Mouse (Mus musculus) midbrain, embryonic 10.5 days (tissue): ENCODE measurements around the gene Clpp. TPM values are rescaled to one million over a fixed set of nuclear protein-coding genes. Genes with fewer than 3 reads are reported as not detected.

Source experiments
- DNase-seq: peaks from one replicate; pipeline ENCODE4 v3.0.0-alpha.2; 2017; ENCODE audit warnings: low spot score
- H3K27ac ChIP-seq: fragments of 300-500 bp; sonication (generic); replicated peaks from 2 replicates; pipeline ENCODE4 v1.5.1; 2016; ENCODE audit warnings: mild to moderate bottlenecking
- H3K27me3 ChIP-seq: fragments of 300-500 bp; sonication (generic); 2 replicates; pipeline ENCODE4 v1.6.1; 2016; ENCODE audit warnings: low read depth, mild to moderate bottlenecking; ENCODE audit not compliant: poor library complexity, severe bottlenecking
- H3K36me3 ChIP-seq: fragments of 300-500 bp; sonication (generic); 2 replicates; pipeline ENCODE4 v1.6.1; 2016; ENCODE audit warnings: mild to moderate bottlenecking, moderate library complexity
- H3K4me1 ChIP-seq: fragments of 300-500 bp; sonication (generic); 2 replicates; pipeline ENCODE4 v1.6.1; 2016
- H3K4me3 ChIP-seq: fragments of 300-500 bp; sonication (generic); 2 replicates; pipeline ENCODE4 v1.5.1; 2016; ENCODE audit warnings: mild to moderate bottlenecking, moderate library complexity
- H3K9me3 ChIP-seq: fragments of 300-500 bp; sonication (generic); replicated peaks from 2 replicates; pipeline ENCODE4 v1.6.1; 2016; ENCODE audit warnings: mild to moderate bottlenecking
- WGBS: fragments of 180-500 bp; shearing (Covaris S2); methylation state at CpG from one replicate; pipeline ENCODE4 v1.1.7; 2016; 5-methylcytosine and 5-hydroxymethylcytosine counted together
- polyA plus RNA-seq: library from polyadenylated mRNA; unstranded; fragments of >200 nt; fragmentation: Nextera tagmentation; extraction: Ambion mirVana; gene quantifications from 2 replicates; pipeline ENCODE4 v1.2.1, GENCODE M21; 2016

Gene Clpp
- polyA plus RNA-seq, 1 experiment from 2014 or later: 173 TPM

DNA sequence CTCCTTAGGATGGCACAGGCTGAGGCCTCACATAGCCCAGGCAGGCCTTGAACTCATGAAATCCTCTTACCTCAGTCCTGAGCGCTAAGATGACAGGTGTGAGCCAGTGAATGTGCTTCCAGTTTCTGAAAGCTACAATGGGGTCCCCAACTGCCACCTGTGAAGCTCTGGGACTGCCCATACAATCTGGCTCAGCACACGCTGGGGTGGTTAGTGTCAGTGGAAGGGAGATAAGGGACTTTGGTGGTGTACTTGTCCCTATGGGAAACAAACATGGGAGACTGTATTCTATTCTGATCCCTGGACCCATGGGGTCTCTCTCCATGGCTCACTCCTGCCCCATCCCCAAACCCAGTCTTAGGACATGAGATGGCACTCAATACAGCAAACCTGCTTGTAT lies 29.6 kb downstream of the Clpp start:
- Histone ChIP-seq H3K36me3 (peaks cover 57% of the 10 kb centered on the region), H3K4me1 (no peaks in the 10 kb centered on the region), H3K4me3 (no peak overlapping the region), H3K27me3 (no peaks in the 10 kb centered on the region), H3K27ac (no peak overlapping the region), H3K9me3 (no peaks in the 10 kb centered on the region)
- DNase-seq: no peak
- 85% methylated on average over 2 of the region's 2 CpGs for WGBS

GRCm38 (mm10) chr17:57020960-57021359 lies 30.9 kb downstream of the Clpp start:
- H3K36me3 ChIP-seq: peaks cover 70% of the 10 kb centered on the region
- H3K4me3 ChIP-seq: no peak overlapping the region
- H3K27ac ChIP-seq: no peak overlapping the region
- WGBS: 92% methylated on average over 5 of the region's 5 CpGs
- H3K27me3 ChIP-seq: no peaks in the 10 kb centered on the region
- no peak for DNase-seq
- no peaks in the 10 kb centered on the region for H3K9me3 ChIP-seq
- H3K4me1 ChIP-seq: no peaks in the 10 kb centered on the region

DNA sequence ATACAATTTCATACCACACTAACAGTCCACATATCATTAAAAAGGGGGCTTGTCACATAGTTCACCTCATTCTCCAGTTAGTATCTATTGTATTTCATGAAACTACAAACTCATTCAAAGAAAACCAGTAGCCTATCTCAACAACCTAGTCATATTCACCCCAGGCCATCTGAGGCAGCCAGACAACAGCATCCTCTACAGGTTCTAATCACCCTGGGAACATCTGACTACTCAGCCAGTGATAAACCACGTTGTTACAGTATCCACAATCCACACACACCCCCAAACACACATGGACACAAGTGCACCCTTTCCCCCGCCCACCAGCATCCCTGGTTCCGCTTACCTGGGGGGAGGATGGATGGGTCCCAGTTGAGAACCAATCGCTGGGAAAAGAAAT lies 37.4 kb downstream of the Clpp start:
- H3K27me3 ChIP-seq: no peaks in the 10 kb centered on the region
- 92% methylated on average over 4 of the region's 4 CpGs for WGBS
- H3K9me3 ChIP-seq: no peaks in the 10 kb centered on the region
- no peak for DNase-seq
- peaks cover 23% of the 10 kb centered on the region for H3K4me1 ChIP-seq
- peaks cover 74% of the 10 kb centered on the region for H3K36me3 ChIP-seq
- no peak overlapping the region for H3K27ac ChIP-seq
- H3K4me3 ChIP-seq: no peak overlapping the region

GRCm38 (mm10) chr17:57029691-57030090 lies 39.6 kb downstream of the Clpp start:
- Histone ChIP-seq H3K4me1 (peaks cover 27% of the 10 kb centered on the region), H3K27ac (0 out of 2 replicates have a peak overlapping the region, but pooled peaks have one; percentile 99), H3K36me3 (peaks cover 52% of the 10 kb centered on the region), H3K9me3 (no peaks in the 10 kb centered on the region), H3K27me3 (no peaks in the 10 kb centered on the region), H3K4me3 (peak overlapping the region; percentile 87)
- DNase-seq: no peak
- WGBS: 64% methylated on average over 8 of the region's 8 CpGs

DNA sequence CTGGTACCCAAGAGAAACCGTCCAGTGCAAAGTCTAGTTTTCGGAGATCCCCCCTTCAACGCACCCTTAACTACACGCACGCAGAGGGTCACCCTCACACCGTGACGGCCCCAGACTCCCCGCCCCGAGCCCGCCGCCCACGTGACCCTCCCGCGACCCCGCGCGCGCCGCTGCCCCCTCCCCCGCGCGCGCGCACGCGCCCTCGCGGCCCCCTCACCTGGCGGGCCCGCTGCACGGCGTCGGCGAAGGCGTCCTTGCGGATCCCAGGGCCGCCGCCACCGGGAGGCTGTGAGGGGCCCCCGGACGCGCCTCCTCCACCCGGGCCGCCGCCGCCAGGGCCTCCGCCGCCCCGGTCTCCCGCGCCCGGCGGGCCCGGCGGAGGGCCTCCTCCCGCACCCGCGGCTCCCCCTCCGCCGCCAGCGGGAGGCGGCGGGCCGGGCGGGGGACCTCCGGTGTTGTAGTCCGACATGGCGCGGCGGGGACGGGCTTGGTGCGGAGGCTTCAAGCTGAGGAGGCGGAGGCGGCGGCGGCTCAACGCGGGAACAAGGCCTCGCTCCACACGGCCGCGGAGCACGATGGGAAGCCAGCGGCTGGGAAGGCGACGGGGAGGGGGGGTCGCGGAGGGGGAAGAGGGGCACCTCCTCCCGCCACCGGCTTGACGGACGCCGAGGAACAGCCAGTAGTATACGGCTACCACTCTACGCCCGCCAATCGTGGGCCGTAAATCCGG lies 41.0 kb downstream of the Clpp start, which contains the start of gene Khsrp:
Gene Khsrp (minus strand): TSS at position 592 of the 730 bp plus-strand sequence.
- peak; percentile 65 for DNase-seq
- under 1% methylated on average over 92 of the region's 99 CpGs for WGBS

GRCm38 (mm10) chr17:57031661-57032420 lies 41.7 kb downstream of the Clpp start:
- under 1% methylated on average over 38 of the region's 38 CpGs for WGBS
- Histone ChIP-seq H3K9me3 (no peaks in the 10 kb centered on the region), H3K4me3 (peak overlapping the region; percentile 87), H3K36me3 (peaks cover 31% of the 10 kb centered on the region), H3K27ac (peak overlapping the region; percentile 99), H3K27me3 (peaks cover 4% of the 10 kb centered on the region; the same call in 1 of the 2 replicates), H3K4me1 (peaks cover 27% of the 10 kb centered on the region)
- peak; percentile 100 for DNase-seq

More for the DNA sequence above, 41.0 kb downstream of the Clpp start, which contains the start of gene Khsrp:
- no peaks in the 10 kb centered on the region for H3K9me3 ChIP-seq
- H3K36me3 ChIP-seq: peaks cover 38% of the 10 kb centered on the region
- peak within 1 kb of the TSS; percentile 87 for H3K4me3 ChIP-seq
- H3K27ac ChIP-seq: peak within 1 kb of the TSS; percentile 99
- H3K4me1 ChIP-seq: peaks cover 27% of the 10 kb centered on the region
- H3K27me3 ChIP-seq: no peaks in the 10 kb centered on the region

GRCm38 (mm10) chr17:57032854-57033253 lies 42.7 kb downstream of the Clpp start:
- 87% methylated on average over 4 of the region's 4 CpGs for WGBS

GRCm38 (mm10) chr17:57038978-57039377 lies 48.9 kb downstream of the Clpp start:
- H3K27ac ChIP-seq: no peak overlapping the region
- peaks cover 6% of the 10 kb centered on the region; the same call in 1 of the 2 replicates for H3K4me1 ChIP-seq
- DNase-seq: no peak
- WGBS: 41% methylated on average over 8 of the region's 8 CpGs
- no peak overlapping the region for H3K4me3 ChIP-seq
- no peaks in the 10 kb centered on the region for H3K36me3 ChIP-seq
- H3K27me3 ChIP-seq: peaks cover 32% of the 10 kb centered on the region
- no peaks in the 10 kb centered on the region for H3K9me3 ChIP-seq

More at GRCm38 (mm10) chr17:57032854-57033253, 42.7 kb downstream of the Clpp start:
- peaks cover 21% of the 10 kb centered on the region for H3K36me3 ChIP-seq
- H3K27ac ChIP-seq: peak overlapping the region; percentile 99
- H3K27me3 ChIP-seq: peaks cover 12% of the 10 kb centered on the region
- no peaks in the 10 kb centered on the region for H3K9me3 ChIP-seq
- H3K4me3 ChIP-seq: peak overlapping the region; percentile 87
- H3K4me1 ChIP-seq: peaks cover 27% of the 10 kb centered on the region
- DNase-seq: no peak

- 70% methylated on average over 8 of the region's 8 CpGs for WGBS
- Histone ChIP-seq H3K9me3 (no peaks in the 10 kb centered on the region), H3K27me3 (peaks cover 31% of the 10 kb centered on the region), H3K27ac (no peak within 1 kb of the TSS), H3K4me1 (peaks cover 6% of the 10 kb centered on the region; the same call in 1 of the 2 replicates), H3K36me3 (peaks cover 20% of the 10 kb centered on the region), H3K4me3 (no peak within 1 kb of the TSS)
- DNase-seq: no peak
These were observed 51.4 kb downstream of the Clpp start, which contains the start of gene Slc25a41 for GRCm38 (mm10) chr17:57041554-57041953. Gene Slc25a41 (minus strand): TSS chr17:57041654.

Other genes starting within 250 kb of the Clpp start
- gene Nrtn, start 232.8 kb upstream of the Clpp start, polyA plus RNA-seq: 4.1 and 5.6 TPM in 2 replicates
- gene Dus3l, start 225.5 kb upstream of the Clpp start, polyA plus RNA-seq: 44.7 and 45.6 TPM in 2 replicates
- 1.5 and 2.2 TPM in 2 replicates for gene Prr22, start 220.1 kb upstream of the Clpp start, polyA plus RNA-seq
- gene Rfx2, start 159.3 kb upstream of the Clpp start, polyA plus RNA-seq: 9.8 TPM in 2 replicates
- gene Acsbg2, start 115.9 kb upstream of the Clpp start, polyA plus RNA-seq: not detected in 2 replicates
- 0.48 and 0.66 TPM in 2 replicates for gene 1700061G19Rik, start 114.8 kb upstream of the Clpp start, polyA plus RNA-seq
- gene Mllt1, start 54.9 kb upstream of the Clpp start, polyA plus RNA-seq: 67.7 and 77.8 TPM in 2 replicates
- gene Acer1, start 8.2 kb upstream of the Clpp start, polyA plus RNA-seq: not detected in 2 replicates
- 40.2 and 41.3 TPM in 2 replicates for gene Alkbh7, start 7.0 kb downstream of the Clpp start, polyA plus RNA-seq
- gene Pspn, start 9.7 kb downstream of the Clpp start, polyA plus RNA-seq: 0.76 and 0.94 TPM in 2 replicates
- gene Gtf2f1, start 21.0 kb downstream of the Clpp start, polyA plus RNA-seq: 81.2 and 83.3 TPM in 2 replicates
- gene Gm17949, start 21.2 kb downstream of the Clpp start, polyA plus RNA-seq: 0.39 and 0.52 TPM in 2 replicates
- 45.4 and 53.7 TPM in 2 replicates for gene Khsrp, start 41.2 kb downstream of the Clpp start, polyA plus RNA-seq
- 0.10 TPM in 1 of 2 replicates, not detected in the other for gene Slc25a41, start 51.3 kb downstream of the Clpp start, polyA plus RNA-seq
- gene Crb3, start 68.8 kb downstream of the Clpp start, polyA plus RNA-seq: 1.2 and 1.5 TPM in 2 replicates
- 10.4 and 12.6 TPM in 2 replicates for gene Slc25a23, start 69.6 kb downstream of the Clpp start, polyA plus RNA-seq
- 1.5 and 2.3 TPM in 2 replicates for gene Dennd1c, start 88.2 kb downstream of the Clpp start, polyA plus RNA-seq
- gene Tubb4a, start 97.5 kb downstream of the Clpp start, polyA plus RNA-seq: 68.7 and 128 TPM in 2 replicates
- 11.7 and 12.3 TPM in 2 replicates for gene Tnfsf9, start 115.0 kb downstream of the Clpp start, polyA plus RNA-seq
- gene Cd70, start 159.5 kb downstream of the Clpp start, polyA plus RNA-seq: 0.27 TPM in 1 of 2 replicates, not detected in the other
- 0.06 and 0.21 TPM in 2 replicates for gene Tnfsf14, start 203.9 kb downstream of the Clpp start, polyA plus RNA-seq
- gene C3, start 237.8 kb downstream of the Clpp start, polyA plus RNA-seq: 0.07 TPM in 1 of 2 replicates, not detected in the other